Mouse (Mus musculus) erythroblast, embryonic 14.5 days (primary cell): ENCODE measurements at regions not wholly inside any gene's neighbourhood (a gene's known extent, or its start where the extent isn't known, plus 50 kb on each side); places are given as distances from the start of the nearest gene placed in this dataset.
"Not testable (repeated sequence)": the region's sequence is repeated elsewhere in the genome, so short reads cannot be mapped to it uniquely, and the experiment has no call there.

ENCODE experiments used
- GATA1 ChIP-seq: IDR thresholded peaks from 2 replicates; pipeline ENCODE4 v1.6.1; 2012; ENCODE audit warnings: low read length, inconsistent platforms, mixed read lengths
- TAL1 ChIP-seq: IDR thresholded peaks from 3 replicates; pipeline ENCODE4 v1.6.1; 2012; ENCODE audit warnings: low read length, inconsistent platforms, mixed read lengths

DNA sequence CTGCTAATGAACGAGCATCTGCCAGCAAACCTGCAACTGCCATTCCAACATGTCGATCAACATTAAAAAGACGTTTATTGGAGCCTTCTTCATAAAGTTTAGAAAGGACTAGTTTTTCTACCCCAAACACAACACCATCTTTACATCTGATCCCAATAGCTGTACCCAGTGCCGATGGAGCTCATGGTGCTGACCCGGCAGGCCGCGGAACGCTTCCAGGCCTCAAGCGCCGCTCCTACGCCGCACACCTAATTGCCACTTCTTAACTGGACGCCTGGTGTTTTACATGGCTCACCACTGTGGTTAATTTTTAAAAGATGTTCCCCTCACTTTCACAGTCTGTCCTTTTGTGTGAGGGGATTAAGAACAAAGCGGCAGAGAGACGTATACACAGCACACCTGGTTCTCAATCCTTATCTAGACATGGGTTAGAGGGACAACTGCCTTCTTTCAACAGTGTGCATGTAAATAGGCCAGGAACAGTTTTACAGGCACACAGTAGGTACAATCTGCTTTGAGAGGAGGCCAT, 183.7 kb upstream of the Klf14 start:
- not testable (repeated sequence) for TF ChIP-seq TAL1, GATA1
